Mouse (Mus musculus): Measurements from ENCODE around the gene Unc50. TPM values are rescaled to one million over a fixed set of nuclear protein-coding genes. Genes with fewer than 3 reads are reported as not detected.

Unc50 gene
- polyA plus RNA-seq, 1 experiment from 2014 or later: 81.9 TPM

- no peak for ATAC-seq (ENCODE audit: insufficient number of reproducible peaks, low FRiP score)
- Histone ChIP-seq H3K9me3 (replicated peaks) (no peaks in the 10 kb centered on the region), H3K27me3 (replicated peaks) (no peaks in the 10 kb centered on the region), H3K9ac (no peak overlapping the region), H3K4me2 (no peak overlapping the region), H3K4me3 (no peak overlapping the region), H3K36me3 (peaks cover 3% of the 10 kb centered on the region; the same call in 1 of the 2 replicates), H3K27ac (ENCODE audit: poor library complexity, severe bottlenecking) (no peak overlapping the region), H3K4me1 (replicated peaks) (peaks cover 5% of the 10 kb centered on the region; the same call in 1 of the 2 replicates)
- 78% methylated on average over 8 of the region's 8 CpGs for WGBS
Measured at GRCm38 (mm10) chr1:37408059-37408458, 21.9 kb upstream of the Unc50 start.

GRCm38 (mm10) chr1:37408678-37409077 lies 21.3 kb upstream of the Unc50 start:
- WGBS: 62% methylated on average over 3 of the region's 3 CpGs
- H3K27ac ChIP-seq (ENCODE audit: poor library complexity, severe bottlenecking): no peak overlapping the region
- H3K4me3 ChIP-seq: no peak overlapping the region

GRCm38 (mm10) chr1:37409647-37410046 lies 20.3 kb upstream of the Unc50 start:
- Histone ChIP-seq H3K4me1 (replicated peaks) (peaks cover 5% of the 10 kb centered on the region; the same call in 1 of the 2 replicates), H3K27me3 (replicated peaks) (no peaks in the 10 kb centered on the region), H3K9me3 (replicated peaks) (no peaks in the 10 kb centered on the region), H3K9ac (no peak overlapping the region), H3K4me3 (no peak overlapping the region), H3K36me3 (peaks cover 3% of the 10 kb centered on the region; the same call in 1 of the 2 replicates), H3K4me2 (no peak overlapping the region), H3K27ac (ENCODE audit: poor library complexity, severe bottlenecking) (no peak overlapping the region)
- ATAC-seq (ENCODE audit: insufficient number of reproducible peaks, low FRiP score): no peak

More at GRCm38 (mm10) chr1:37408678-37409077, 21.3 kb upstream of the Unc50 start:
- Histone ChIP-seq H3K4me2 (no peak overlapping the region), H3K4me1 (replicated peaks) (peaks cover 5% of the 10 kb centered on the region; the same call in 1 of the 2 replicates), H3K27me3 (replicated peaks) (no peaks in the 10 kb centered on the region), H3K9me3 (replicated peaks) (no peaks in the 10 kb centered on the region), H3K9ac (no peak overlapping the region), H3K36me3 (peaks cover 5% of the 10 kb centered on the region; the same call in 1 of the 2 replicates)
- no peak for ATAC-seq (ENCODE audit: insufficient number of reproducible peaks, low FRiP score)

GRCm38 (mm10) chr1:37415394-37415793 lies 14.5 kb upstream of the Unc50 start:
- Histone ChIP-seq H3K4me2 (no peak overlapping the region), H3K27me3 (replicated peaks) (no peaks in the 10 kb centered on the region), H3K36me3 (peaks cover 39% of the 10 kb centered on the region), H3K27ac (ENCODE audit: poor library complexity, severe bottlenecking) (no peak overlapping the region), H3K9ac (no peak overlapping the region), H3K9me3 (replicated peaks) (0 out of 2 replicates have a peak, but pooled peaks cover 3% of the 10 kb centered on the region), H3K4me3 (no peak overlapping the region), H3K4me1 (replicated peaks) (no peaks in the 10 kb centered on the region)
- no peak for ATAC-seq (ENCODE audit: insufficient number of reproducible peaks, low FRiP score)
- WGBS: 72% methylated on average over 1 of the region's 1 CpGs

- Histone ChIP-seq H3K27ac (ENCODE audit: poor library complexity, severe bottlenecking) (no peak overlapping the region), H3K4me2 (no peak overlapping the region), H3K9ac (no peak overlapping the region), H3K4me1 (replicated peaks) (0 out of 2 replicates have a peak, but pooled peaks cover 4% of the 10 kb centered on the region), H3K4me3 (no peak overlapping the region), H3K9me3 (replicated peaks) (peaks cover 5% of the 10 kb centered on the region; the same call in 1 of the 2 replicates), H3K27me3 (replicated peaks) (no peaks in the 10 kb centered on the region), H3K36me3 (peaks cover 64% of the 10 kb centered on the region)
- ATAC-seq (ENCODE audit: insufficient number of reproducible peaks, low FRiP score): no peak
- WGBS: 91% methylated on average over 1 of the region's 1 CpGs
Measured at GRCm38 (mm10) chr1:37419420-37419819, 10.5 kb upstream of the Unc50 start.

GRCm38 (mm10) chr1:37427144-37427875 lies 2.6 kb upstream of the Unc50 start:
- H3K4me1 ChIP-seq (replicated peaks): peaks cover 21% of the 10 kb centered on the region
- ATAC-seq (ENCODE audit: insufficient number of reproducible peaks, low FRiP score): no peak
- WGBS: 93% methylated on average over 8 of the region's 8 CpGs
- H3K4me3 ChIP-seq: no peak overlapping the region
- peaks cover 46% of the 10 kb centered on the region for H3K36me3 ChIP-seq
- H3K9ac ChIP-seq: no peak overlapping the region
- no peaks in the 10 kb centered on the region for H3K27me3 ChIP-seq (replicated peaks)
- no peak overlapping the region for H3K27ac ChIP-seq (ENCODE audit: poor library complexity, severe bottlenecking)
- H3K9me3 ChIP-seq (replicated peaks): peaks cover 3% of the 10 kb centered on the region; the same call in 1 of the 2 replicates
- no peak overlapping the region for H3K4me2 ChIP-seq

- Histone ChIP-seq H3K27ac (ENCODE audit: poor library complexity, severe bottlenecking) (no peak overlapping the region), H3K4me3 (peak overlapping the region; percentile 96), H3K36me3 (peaks cover 51% of the 10 kb centered on the region), H3K27me3 (replicated peaks) (no peaks in the 10 kb centered on the region), H3K4me1 (replicated peaks) (peaks cover 21% of the 10 kb centered on the region), H3K9me3 (replicated peaks) (peaks cover 3% of the 10 kb centered on the region; the same call in 1 of the 2 replicates), H3K4me2 (peak overlapping the region; percentile 85), H3K9ac (peak overlapping the region; percentile 91)
- 45% methylated on average over 2 of the region's 2 CpGs for WGBS
- ATAC-seq (ENCODE audit: insufficient number of reproducible peaks, low FRiP score): no peak
Measured at GRCm38 (mm10) chr1:37428911-37429310, 1.0 kb upstream of the Unc50 start.

GRCm38 (mm10) chr1:37430297-37430840 lies 430 bp downstream of the Unc50 start:
- WGBS: 2% methylated on average over 40 of the region's 40 CpGs
- peak overlapping the region; percentile 91 for H3K9ac ChIP-seq
- H3K4me2 ChIP-seq: peak overlapping the region; percentile 85
- H3K36me3 ChIP-seq: peaks cover 52% of the 10 kb centered on the region
- peak overlapping the region; percentile 96 for H3K4me3 ChIP-seq
- H3K9me3 ChIP-seq (replicated peaks): no peaks in the 10 kb centered on the region
- peaks cover 21% of the 10 kb centered on the region for H3K4me1 ChIP-seq (replicated peaks)
- peak; percentile 62; the same call in 1 of the 2 replicates for ATAC-seq (ENCODE audit: insufficient number of reproducible peaks, low FRiP score)
- peak overlapping the region; percentile 65 for H3K27ac ChIP-seq (ENCODE audit: poor library complexity, severe bottlenecking)
- no peaks in the 10 kb centered on the region for H3K27me3 ChIP-seq (replicated peaks)

- Histone ChIP-seq H3K4me3 (no peak overlapping the region), H3K27ac (ENCODE audit: poor library complexity, severe bottlenecking) (no peak overlapping the region), H3K4me2 (no peak overlapping the region), H3K9me3 (replicated peaks) (no peaks in the 10 kb centered on the region), H3K4me1 (replicated peaks) (peaks cover 11% of the 10 kb centered on the region), H3K9ac (no peak overlapping the region), H3K36me3 (peaks cover 76% of the 10 kb centered on the region), H3K27me3 (replicated peaks) (no peaks in the 10 kb centered on the region)
- no peak for ATAC-seq (ENCODE audit: insufficient number of reproducible peaks, low FRiP score)
- WGBS: 71% methylated on average over 3 of the region's 3 CpGs
Measured at GRCm38 (mm10) chr1:37436419-37436818, 6.5 kb downstream of the Unc50 start.

GRCm38 (mm10) chr1:37442848-37443835 lies 13.2 kb downstream of the Unc50 start:
- Histone ChIP-seq H3K9me3 (replicated peaks) (no peaks in the 10 kb centered on the region), H3K9ac (no peak overlapping the region), H3K4me3 (no peak overlapping the region), H3K27me3 (replicated peaks) (no peaks in the 10 kb centered on the region), H3K27ac (ENCODE audit: poor library complexity, severe bottlenecking) (no peak overlapping the region), H3K4me2 (no peak overlapping the region), H3K4me1 (replicated peaks) (peaks cover 5% of the 10 kb centered on the region; the same call in 1 of the 2 replicates), H3K36me3 (peaks cover 25% of the 10 kb centered on the region)
- ATAC-seq (ENCODE audit: insufficient number of reproducible peaks, low FRiP score): no peak
- WGBS: 88% methylated on average over 16 of the region's 16 CpGs
